Mouse (Mus musculus): Measurements from ENCODE around the gene Them7. TPM values are rescaled to one million over a fixed set of nuclear protein-coding genes. Genes with fewer than 3 reads are reported as not detected.
A peak's percentile ranks its signal among the peaks of the same experiment; 100 is the strongest.

Gene Them7
- polyA plus RNA-seq, 1 experiment from 2014 or later: 1.4 TPM

- Histone ChIP-seq H3K36me3 (ENCODE audit: control insufficient read depth, insufficient read depth, low read length) (no peaks in the 10 kb centered on the region), H3K4me3 (ENCODE audit: low read length) (no peak overlapping the region), H3K4me1 (ENCODE audit: control insufficient read depth, insufficient read depth, low read length) (peaks cover 7% of the 10 kb centered on the region; the same call in 1 of the 2 replicates), H3K9me3 (ENCODE audit: control insufficient read depth, low read length) (no peaks in the 10 kb centered on the region), H3K27ac (ENCODE audit: low read length) (no peak overlapping the region), H3K9ac (ENCODE audit: low read depth, low read length) (no peak overlapping the region), H3K4me2 (ENCODE audit: low read depth, low read length) (no peak overlapping the region), H3K27me3 (replicated peaks; ENCODE audit: control insufficient read depth, insufficient read depth, low read length) (0 out of 2 replicates have a peak, but pooled peaks cover 3% of the 10 kb centered on the region)
- 57% methylated on average over 2 of the region's 2 CpGs for WGBS
- ATAC-seq: no peak
Measured at GRCm38 (mm10) chr2:105228416-105228815, 4.3 kb downstream of the Them7 start.

GRCm38 (mm10) chr2:105230333-105230732, 6.2 kb downstream of the Them7 start:
- Histone ChIP-seq H3K36me3 (ENCODE audit: control insufficient read depth, insufficient read depth, low read length) (no peaks in the 10 kb centered on the region), H3K27me3 (replicated peaks; ENCODE audit: control insufficient read depth, insufficient read depth, low read length) (no peaks in the 10 kb centered on the region), H3K27ac (ENCODE audit: low read length) (no peak overlapping the region), H3K4me3 (ENCODE audit: low read length) (no peak overlapping the region), H3K4me1 (ENCODE audit: control insufficient read depth, insufficient read depth, low read length) (peaks cover 3% of the 10 kb centered on the region; the same call in 1 of the 2 replicates), H3K4me2 (ENCODE audit: low read depth, low read length) (no peak overlapping the region), H3K9me3 (ENCODE audit: control insufficient read depth, low read length) (no peaks in the 10 kb centered on the region), H3K9ac (ENCODE audit: low read depth, low read length) (no peak overlapping the region)
- ATAC-seq: peak; percentile 71
- WGBS: 2% methylated on average over 1 of the region's 1 CpGs

GRCm38 (mm10) chr2:105232386-105232785, 8.3 kb downstream of the Them7 start:
- no peak overlapping the region for H3K27ac ChIP-seq (ENCODE audit: low read length)
- H3K4me1 ChIP-seq (ENCODE audit: control insufficient read depth, insufficient read depth, low read length): peaks cover 5% of the 10 kb centered on the region; the same call in 1 of the 2 replicates
- H3K9me3 ChIP-seq (ENCODE audit: control insufficient read depth, low read length): no peaks in the 10 kb centered on the region
- H3K4me2 ChIP-seq (ENCODE audit: low read depth, low read length): no peak overlapping the region
- no peak overlapping the region for H3K4me3 ChIP-seq (ENCODE audit: low read length)
- no peaks in the 10 kb centered on the region for H3K27me3 ChIP-seq (replicated peaks; ENCODE audit: control insufficient read depth, insufficient read depth, low read length)
- ATAC-seq: no peak
- H3K9ac ChIP-seq (ENCODE audit: low read depth, low read length): no peak overlapping the region
- H3K36me3 ChIP-seq (ENCODE audit: control insufficient read depth, insufficient read depth, low read length): no peaks in the 10 kb centered on the region
- WGBS: 72% methylated on average over 4 of the region's 4 CpGs

GRCm38 (mm10) chr2:105234278-105234677, 10.2 kb downstream of the Them7 start:
- no peak for ATAC-seq
- no peak overlapping the region for H3K9ac ChIP-seq (ENCODE audit: low read depth, low read length)
- no peak overlapping the region for H3K4me3 ChIP-seq (ENCODE audit: low read length)
- 57% methylated on average over 6 of the region's 6 CpGs for WGBS
- no peaks in the 10 kb centered on the region for H3K9me3 ChIP-seq (ENCODE audit: control insufficient read depth, low read length)
- H3K27me3 ChIP-seq (replicated peaks; ENCODE audit: control insufficient read depth, insufficient read depth, low read length): no peaks in the 10 kb centered on the region
- peaks cover 7% of the 10 kb centered on the region; the same call in 1 of the 2 replicates for H3K4me1 ChIP-seq (ENCODE audit: control insufficient read depth, insufficient read depth, low read length)
- H3K27ac ChIP-seq (ENCODE audit: low read length): no peak overlapping the region
- H3K4me2 ChIP-seq (ENCODE audit: low read depth, low read length): no peak overlapping the region
- H3K36me3 ChIP-seq (ENCODE audit: control insufficient read depth, insufficient read depth, low read length): no peaks in the 10 kb centered on the region

- 52% methylated on average over 12 of the region's 12 CpGs for WGBS
- H3K9me3 ChIP-seq (ENCODE audit: control insufficient read depth, low read length): no peaks in the 10 kb centered on the region
- no peak overlapping the region for H3K27ac ChIP-seq (ENCODE audit: low read length)
- H3K27me3 ChIP-seq (replicated peaks; ENCODE audit: control insufficient read depth, insufficient read depth, low read length): no peaks in the 10 kb centered on the region
- no peak for ATAC-seq
- H3K4me3 ChIP-seq (ENCODE audit: low read length): no peak overlapping the region
- H3K9ac ChIP-seq (ENCODE audit: low read depth, low read length): no peak overlapping the region
- H3K4me2 ChIP-seq (ENCODE audit: low read depth, low read length): no peak overlapping the region
- H3K4me1 ChIP-seq (ENCODE audit: control insufficient read depth, insufficient read depth, low read length): peaks cover 7% of the 10 kb centered on the region; the same call in 1 of the 2 replicates
- H3K36me3 ChIP-seq (ENCODE audit: control insufficient read depth, insufficient read depth, low read length): no peaks in the 10 kb centered on the region
Measured at GRCm38 (mm10) chr2:105235380-105236115, 11.4 kb downstream of the Them7 start.

- H3K36me3 ChIP-seq (ENCODE audit: control insufficient read depth, insufficient read depth, low read length): no peaks in the 10 kb centered on the region
- no peak overlapping the region for H3K9ac ChIP-seq (ENCODE audit: low read depth, low read length)
- ATAC-seq: no peak; the same call in 1 of the 2 replicates
- H3K9me3 ChIP-seq (ENCODE audit: control insufficient read depth, low read length): no peaks in the 10 kb centered on the region
- 42% methylated on average over 7 of the region's 7 CpGs for WGBS
- H3K4me1 ChIP-seq (ENCODE audit: control insufficient read depth, insufficient read depth, low read length): peaks cover 7% of the 10 kb centered on the region; the same call in 1 of the 2 replicates
- H3K27ac ChIP-seq (ENCODE audit: low read length): no peak overlapping the region
- H3K4me2 ChIP-seq (ENCODE audit: low read depth, low read length): no peak overlapping the region
- no peak overlapping the region for H3K4me3 ChIP-seq (ENCODE audit: low read length)
- H3K27me3 ChIP-seq (replicated peaks; ENCODE audit: control insufficient read depth, insufficient read depth, low read length): no peaks in the 10 kb centered on the region
Measured at GRCm38 (mm10) chr2:105237424-105237823, 13.3 kb downstream of the Them7 start.

- H3K9me3 ChIP-seq (ENCODE audit: control insufficient read depth, low read length): no peaks in the 10 kb centered on the region
- H3K27me3 ChIP-seq (replicated peaks; ENCODE audit: control insufficient read depth, insufficient read depth, low read length): no peaks in the 10 kb centered on the region
- H3K4me2 ChIP-seq (ENCODE audit: low read depth, low read length): no peak overlapping the region
- ATAC-seq: no peak
- no peak overlapping the region for H3K9ac ChIP-seq (ENCODE audit: low read depth, low read length)
- no peak overlapping the region for H3K4me3 ChIP-seq (ENCODE audit: low read length)
- WGBS: 81% methylated on average over 2 of the region's 2 CpGs
- no peaks in the 10 kb centered on the region for H3K36me3 ChIP-seq (ENCODE audit: control insufficient read depth, insufficient read depth, low read length)
- H3K27ac ChIP-seq (ENCODE audit: low read length): no peak overlapping the region
- H3K4me1 ChIP-seq (ENCODE audit: control insufficient read depth, insufficient read depth, low read length): peaks cover 7% of the 10 kb centered on the region; the same call in 1 of the 2 replicates
Measured at GRCm38 (mm10) chr2:105237841-105238240, 13.7 kb downstream of the Them7 start.

- H3K9ac ChIP-seq (ENCODE audit: low read depth, low read length): no peak overlapping the region
- no peaks in the 10 kb centered on the region for H3K36me3 ChIP-seq (ENCODE audit: control insufficient read depth, insufficient read depth, low read length)
- no peaks in the 10 kb centered on the region for H3K9me3 ChIP-seq (ENCODE audit: control insufficient read depth, low read length)
- no peak overlapping the region for H3K27ac ChIP-seq (ENCODE audit: low read length)
- H3K4me3 ChIP-seq (ENCODE audit: low read length): no peak overlapping the region
- H3K4me2 ChIP-seq (ENCODE audit: low read depth, low read length): no peak overlapping the region
- peaks cover 7% of the 10 kb centered on the region; the same call in 1 of the 2 replicates for H3K4me1 ChIP-seq (ENCODE audit: control insufficient read depth, insufficient read depth, low read length)
- WGBS: 15% methylated on average over 3 of the region's 3 CpGs
- no peaks in the 10 kb centered on the region for H3K27me3 ChIP-seq (replicated peaks; ENCODE audit: control insufficient read depth, insufficient read depth, low read length)
- 0 out of 2 replicates have a peak, but pooled peaks have one; percentile 13 for ATAC-seq
Measured at GRCm38 (mm10) chr2:105238775-105239174, 14.7 kb downstream of the Them7 start.

GRCm38 (mm10) chr2:105240631-105241030, 16.5 kb downstream of the Them7 start:
- no peak overlapping the region for H3K4me3 ChIP-seq (ENCODE audit: low read length)
- 0 out of 2 replicates have a peak, but pooled peaks cover 4% of the 10 kb centered on the region for H3K4me1 ChIP-seq (ENCODE audit: control insufficient read depth, insufficient read depth, low read length)
- no peaks in the 10 kb centered on the region for H3K9me3 ChIP-seq (ENCODE audit: control insufficient read depth, low read length)
- H3K4me2 ChIP-seq (ENCODE audit: low read depth, low read length): no peak overlapping the region
- ATAC-seq: no peak
- H3K36me3 ChIP-seq (ENCODE audit: control insufficient read depth, insufficient read depth, low read length): no peaks in the 10 kb centered on the region
- no peaks in the 10 kb centered on the region for H3K27me3 ChIP-seq (replicated peaks; ENCODE audit: control insufficient read depth, insufficient read depth, low read length)
- H3K9ac ChIP-seq (ENCODE audit: low read depth, low read length): no peak overlapping the region
- no peak overlapping the region for H3K27ac ChIP-seq (ENCODE audit: low read length)
- WGBS: 65% methylated on average over 1 of the region's 1 CpGs
